Mouse (Mus musculus): ENCODE data around the gene Zfp12.

- TF ChIP-seq POLR2A (IDR thresholded peaks at IDR 0.05; ENCODE audit: borderline replicate concordance, control insufficient read depth, low read depth, low read length) (no peak), CTCF (IDR thresholded peaks at IDR 0.05; ENCODE audit: control insufficient read depth, insufficient read depth, low read length) (no peak)
Measured at GRCm38 (mm10) chr5:143272108-143272507, 37.1 kb downstream of the Zfp12 start.

Measured in bone marrow, adult 2 months (tissue).